Mouse (Mus musculus) naive thymus-derived CD4-positive, alpha-beta T cell, adult 2 months (primary cell): ENCODE measurements around the gene Asb10.
A peak's percentile ranks its signal among the peaks of the same experiment; 100 is the strongest.

Experiments
- DNase-seq: peaks from one replicate; pipeline ENCODE4 v3.0.0-alpha.2; 2011; ENCODE audit warnings: low read depth

The Asb10 gene

GRCm38 (mm10) chr5:24490413-24490920 is 50.3 kb downstream of the Asb10 start:
- no peak for DNase-seq

GRCm38 (mm10) chr5:24486738-24487137 is 54.0 kb downstream of the Asb10 start:
- no peak for DNase-seq

GRCm38 (mm10) chr5:24486097-24486496 is 54.7 kb downstream of the Asb10 start:
- DNase-seq = peak; percentile 80

- no peak for DNase-seq
Observed at GRCm38 (mm10) chr5:24484963-24485362, 55.8 kb downstream of the Asb10 start.

GRCm38 (mm10) chr5:24483326-24483725 is 57.5 kb downstream of the Asb10 start:
- peak; percentile 65 for DNase-seq
